Mouse (Mus musculus) heart, adult 2 months (tissue): ENCODE data around the gene Atp1a4.

Experiments
- CTCF ChIP-seq: fragments of 200-600 bp; IDR thresholded peaks from 2 replicates; pipeline ENCODE4 v1.8.1; 2022; ENCODE audit warnings: antibody characterized with exemption, mild to moderate bottlenecking, moderate library complexity
- EP300 ChIP-seq: fragments of 200-500 bp; IDR thresholded peaks from 2 replicates; pipeline ENCODE4 v1.6.1; 2011; ENCODE audit warnings: low read depth, low read length, control low read depth; ENCODE audit not compliant: insufficient read depth
- POLR2A ChIP-seq: fragments of 200-500 bp; IDR thresholded peaks from 2 replicates; pipeline ENCODE4 v1.6.1; 2011; ENCODE audit warnings: mild to moderate bottlenecking, low read depth, low read length, control low read depth; ENCODE audit not compliant: insufficient read depth

DNA sequence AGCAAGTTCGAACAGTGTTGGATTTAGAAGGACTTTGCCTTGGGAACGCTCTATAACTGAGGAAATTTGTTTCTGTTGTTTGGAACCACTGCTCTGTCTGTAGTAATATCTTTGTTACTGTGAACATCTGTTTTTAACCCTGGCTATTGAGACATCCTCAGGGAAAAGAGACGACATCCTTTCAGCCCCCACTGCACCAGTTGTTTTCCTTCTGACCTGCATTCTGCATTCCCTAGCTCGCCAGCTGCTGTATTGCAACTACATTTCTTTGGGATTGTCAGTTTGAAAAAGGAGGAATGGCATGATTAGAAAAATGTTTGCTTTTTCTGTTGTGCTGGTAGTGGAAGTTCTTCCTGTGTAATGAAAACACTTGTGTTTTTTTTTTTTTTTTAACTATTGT is 77.3 kb downstream of the Atp1a4 start:
- TF ChIP-seq CTCF = no peak
- TF ChIP-seq POLR2A = no peak
- TF ChIP-seq EP300 = 0 out of 2 replicates have a peak, but pooled peaks have one; percentile 33
